Mouse (Mus musculus): ENCODE data around the gene Inhbe. TPM values are rescaled to one million over a fixed set of nuclear protein-coding genes. Genes with fewer than 3 reads are reported as not detected.

The Inhbe gene
- total RNA-seq, 2 experiments from 2014 or later = 0.07 to 0.14 TPM

DNA sequence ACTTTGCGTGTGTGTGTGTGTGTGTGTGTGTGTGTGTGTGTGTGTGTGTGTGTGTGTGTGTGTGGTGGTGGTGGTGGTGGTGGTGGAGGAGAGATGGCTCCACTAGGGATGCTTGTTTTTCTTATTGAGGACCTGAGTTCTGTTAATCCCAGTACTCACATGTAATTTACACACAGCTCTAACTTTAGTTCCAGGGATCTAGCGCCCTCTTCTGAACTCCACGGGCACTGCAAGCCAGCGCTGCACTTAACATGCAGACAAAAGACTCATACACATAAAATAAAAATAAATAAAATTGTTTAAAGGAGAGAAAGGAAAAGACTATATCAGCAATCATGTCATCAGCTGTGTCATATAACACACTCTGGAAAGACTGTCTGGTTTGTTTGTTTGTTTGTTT, 5.3 kb downstream of the Inhbe start:
- no peak for DNase-seq (ENCODE audit: low spot score in 2 of 2)

- no peak for DNase-seq (ENCODE audit: low spot score in 2 of 2)
Measured at GRCm38 (mm10) chr10:127346173-127346572, 8.0 kb downstream of the Inhbe start.

DNA sequence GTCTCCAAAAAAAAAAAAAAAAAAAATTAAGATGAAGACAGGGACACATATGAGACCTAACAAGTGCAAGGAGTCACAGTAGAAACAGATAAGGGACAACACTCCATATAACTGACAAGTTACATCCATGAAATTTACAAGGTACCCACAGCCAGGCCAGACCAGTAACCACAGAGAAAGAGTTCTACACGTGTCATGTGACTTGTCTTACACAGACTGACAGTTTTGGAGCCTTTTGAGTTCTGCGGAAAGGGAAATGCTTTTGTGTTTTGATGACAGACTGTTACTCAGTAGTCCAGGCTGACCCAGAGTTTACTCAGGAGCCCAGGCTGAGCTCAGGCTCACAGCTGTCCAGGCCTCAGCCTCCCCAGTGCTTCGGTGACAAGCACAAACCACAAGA, 11.2 kb downstream of the Inhbe start:
- no peak for DNase-seq (ENCODE audit: low spot score in 2 of 2)

DNA sequence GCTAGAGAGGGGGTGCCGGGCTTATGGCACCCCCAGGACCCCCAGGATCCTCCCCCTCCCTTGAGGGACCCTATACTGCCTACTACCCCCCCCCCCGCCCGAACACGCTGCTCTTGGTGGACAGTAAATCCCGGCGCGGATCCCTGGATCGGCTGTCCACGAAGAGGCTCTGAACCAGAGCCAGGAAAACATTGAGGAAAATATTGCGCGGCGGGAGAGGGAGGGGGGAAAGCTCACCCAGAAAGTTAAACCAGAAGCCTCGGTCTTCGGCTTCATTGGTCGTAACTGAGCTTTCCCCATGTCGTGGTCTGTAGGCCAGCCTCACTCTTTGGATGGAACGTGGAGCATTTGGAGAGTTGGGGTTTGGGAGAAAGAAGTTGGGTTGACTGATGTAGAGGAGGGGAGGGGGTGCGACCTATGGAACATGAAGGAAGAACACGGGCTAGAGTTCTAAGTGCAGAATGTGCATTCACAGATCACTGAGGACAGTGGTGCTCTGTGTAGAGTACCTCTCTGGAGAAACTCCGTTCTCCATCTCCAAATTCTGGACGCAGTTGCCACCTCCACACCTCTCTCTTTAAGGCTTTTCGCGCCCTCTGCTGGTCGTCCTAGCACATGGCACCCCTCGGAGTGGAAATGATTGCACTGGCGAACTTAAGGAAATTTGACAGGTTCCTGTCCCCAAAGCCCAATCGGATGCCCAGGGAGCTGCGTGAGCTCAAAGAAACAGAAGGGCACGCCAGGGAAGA, 12.1 kb downstream of the Inhbe start, which contains the start of gene Gli1:
Gli1 (minus strand) TSS at position 84 of the 749 bp plus-strand sequence.
- peak; percentile 82 for DNase-seq (ENCODE audit: low spot score in 2 of 2)

DNA sequence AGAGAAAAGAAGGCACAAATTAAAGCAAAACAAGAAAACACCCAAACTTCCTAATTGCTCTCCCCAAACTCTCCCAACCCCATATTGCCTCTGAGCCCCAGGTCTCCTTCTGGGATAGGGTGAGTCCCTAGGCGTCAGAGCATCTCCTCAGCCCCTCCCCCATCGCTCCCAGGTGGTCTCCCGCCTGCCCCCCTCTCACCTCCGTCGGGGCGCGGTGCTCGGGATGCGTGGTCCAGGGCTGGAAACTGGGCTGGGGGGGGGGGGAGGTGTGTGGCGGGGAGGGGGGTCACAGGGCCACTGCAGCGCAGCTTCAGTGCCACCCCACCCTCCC, 12.9 kb downstream of the Inhbe start:
- DNase-seq (ENCODE audit: low spot score in 2 of 2) = no peak

DNA sequence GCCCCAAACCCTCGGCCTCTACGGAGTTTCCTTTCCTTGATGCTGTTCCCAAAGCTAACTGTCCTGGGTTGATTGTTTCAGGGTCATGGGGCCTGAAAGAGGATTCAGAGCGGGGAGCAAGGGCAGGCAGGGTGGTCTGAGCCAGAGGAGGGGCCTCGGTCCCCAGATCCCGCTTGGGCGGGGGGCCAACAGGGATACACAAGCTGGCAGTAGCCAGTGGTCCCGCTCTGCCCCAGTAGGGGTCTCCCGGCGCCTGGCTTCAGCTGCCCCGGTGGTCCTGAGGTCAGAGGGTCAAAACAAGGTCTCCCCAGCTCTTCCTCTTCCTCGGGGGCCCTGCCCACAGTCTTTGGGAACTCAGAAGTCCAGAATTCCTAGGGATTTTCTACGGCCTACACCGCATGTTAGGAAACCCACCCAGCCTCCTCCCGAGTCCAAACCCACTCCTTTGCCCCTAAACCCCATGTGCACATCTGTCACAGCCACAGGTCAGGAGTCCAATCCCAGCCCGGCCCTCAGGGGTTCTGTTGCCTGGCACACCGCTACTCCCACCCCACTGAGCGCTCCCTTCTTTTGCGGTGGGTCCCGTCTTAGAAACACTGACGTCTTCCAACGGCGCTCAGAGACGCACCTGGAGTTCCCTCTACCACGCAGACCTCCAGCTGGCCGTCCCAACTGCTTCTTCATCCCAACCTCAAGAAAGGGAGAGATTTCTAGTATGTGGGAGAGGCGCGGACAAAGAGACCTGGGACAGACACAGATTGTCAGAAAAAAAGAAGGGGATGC, 13.4 kb downstream of the Inhbe start:
- DNase-seq (ENCODE audit: low spot score in 2 of 2) = no peak

DNA sequence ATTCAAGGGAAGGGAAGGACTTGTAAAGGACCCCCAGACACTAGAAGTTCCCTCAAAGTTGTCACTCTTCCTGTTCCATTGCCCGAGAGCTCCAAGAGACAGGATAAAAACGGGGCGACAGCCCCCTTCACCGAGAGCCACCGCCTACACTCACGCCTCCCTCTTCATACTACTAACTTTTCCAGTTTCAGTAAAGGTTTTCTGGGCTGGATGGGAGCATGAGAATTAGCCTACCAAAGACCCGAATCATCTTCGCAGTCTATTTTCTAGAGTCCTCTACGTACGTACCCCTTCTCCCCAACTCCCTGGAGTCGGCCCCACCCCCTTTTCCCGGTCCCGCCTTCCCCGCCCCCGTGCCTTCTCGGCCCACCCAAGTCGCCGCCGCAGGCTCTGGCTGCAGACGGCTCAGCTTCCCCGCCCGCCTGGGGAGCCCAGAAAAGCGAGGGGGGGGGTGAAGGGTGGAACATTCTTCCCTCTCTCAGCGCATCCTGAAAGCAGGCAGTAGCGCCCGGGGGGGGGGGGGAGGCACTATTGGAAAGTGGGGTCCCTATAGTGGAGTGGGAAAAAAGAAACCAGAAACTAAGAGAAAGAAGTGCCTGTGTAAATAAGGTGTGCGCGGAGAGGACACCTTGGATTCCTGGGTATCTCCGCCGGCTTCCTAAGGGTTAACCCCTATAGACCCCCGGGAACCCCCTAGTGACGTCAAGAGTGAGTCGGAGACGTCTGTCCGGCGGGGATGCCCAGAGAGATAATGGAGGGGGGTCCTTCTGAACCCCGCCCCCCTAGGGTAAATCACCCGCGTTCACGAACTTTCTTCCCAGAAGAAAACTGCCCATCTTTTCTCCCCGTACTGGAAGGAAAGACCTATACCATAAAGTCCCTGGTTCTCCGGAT, 14.3 kb downstream of the Inhbe start:
- DNase-seq (ENCODE audit: low spot score in 2 of 2) = no peak

GRCm38 (mm10) chr10:127338930-127339682, 15.1 kb downstream of the Inhbe start:
- peak; percentile 90 for DNase-seq (ENCODE audit: low spot score in 2 of 2)

- no peak for DNase-seq (ENCODE audit: low spot score in 2 of 2)
Measured at GRCm38 (mm10) chr10:127337536-127338099, 16.6 kb downstream of the Inhbe start.

GRCm38 (mm10) chr10:127336952-127337351, 17.3 kb downstream of the Inhbe start:
- no peak for DNase-seq (ENCODE audit: low spot score in 2 of 2)

GRCm38 (mm10) chr10:127335271-127335670, 18.9 kb downstream of the Inhbe start:
- no peak for DNase-seq (ENCODE audit: low spot score in 2 of 2)

DNA sequence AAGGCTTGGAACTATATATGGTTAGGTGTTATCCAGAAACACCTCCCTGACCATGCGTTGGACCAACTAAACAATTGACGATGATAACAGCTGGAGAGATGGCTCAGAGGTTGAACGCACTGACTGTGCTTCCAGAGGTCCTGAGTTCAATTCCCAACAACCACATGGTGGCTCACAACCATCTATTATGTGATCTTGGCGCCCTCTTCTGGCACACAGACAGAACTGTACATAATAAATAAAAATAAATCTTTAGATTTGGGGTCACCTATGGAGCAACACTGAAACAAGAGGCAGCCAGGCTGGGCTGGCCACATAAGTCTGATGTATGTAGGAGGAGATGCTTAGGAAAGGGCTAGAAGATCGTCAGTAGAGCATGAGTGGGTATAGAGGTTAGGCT, 21.1 kb downstream of the Inhbe start:
- DNase-seq (ENCODE audit: low spot score in 2 of 2) = no peak

- DNase-seq (ENCODE audit: low spot score in 2 of 2) = no peak
Measured at GRCm38 (mm10) chr10:127332211-127332874, 21.9 kb downstream of the Inhbe start.

DNA sequence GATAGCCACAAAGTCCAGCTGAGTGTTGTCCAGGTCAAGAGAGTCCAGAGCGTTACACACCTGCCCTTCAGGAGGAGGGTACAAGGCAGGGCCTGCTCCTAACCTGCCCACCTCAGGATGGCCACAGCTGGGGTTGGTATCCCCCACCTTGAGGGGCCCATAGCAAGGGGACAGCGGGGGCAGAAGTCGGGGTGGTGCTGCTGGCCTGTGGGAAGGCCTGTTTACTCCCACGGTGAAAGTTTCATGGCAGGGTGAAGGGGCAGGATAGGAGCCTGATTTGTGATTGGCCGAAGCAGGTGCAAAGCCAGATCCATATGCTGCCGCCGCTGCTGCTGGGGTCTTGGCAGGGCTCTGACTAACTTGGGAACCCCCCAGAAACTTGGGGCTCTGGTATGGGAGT, 24.0 kb downstream of the Inhbe start:
- DNase-seq (ENCODE audit: low spot score in 2 of 2) = no peak

DNA sequence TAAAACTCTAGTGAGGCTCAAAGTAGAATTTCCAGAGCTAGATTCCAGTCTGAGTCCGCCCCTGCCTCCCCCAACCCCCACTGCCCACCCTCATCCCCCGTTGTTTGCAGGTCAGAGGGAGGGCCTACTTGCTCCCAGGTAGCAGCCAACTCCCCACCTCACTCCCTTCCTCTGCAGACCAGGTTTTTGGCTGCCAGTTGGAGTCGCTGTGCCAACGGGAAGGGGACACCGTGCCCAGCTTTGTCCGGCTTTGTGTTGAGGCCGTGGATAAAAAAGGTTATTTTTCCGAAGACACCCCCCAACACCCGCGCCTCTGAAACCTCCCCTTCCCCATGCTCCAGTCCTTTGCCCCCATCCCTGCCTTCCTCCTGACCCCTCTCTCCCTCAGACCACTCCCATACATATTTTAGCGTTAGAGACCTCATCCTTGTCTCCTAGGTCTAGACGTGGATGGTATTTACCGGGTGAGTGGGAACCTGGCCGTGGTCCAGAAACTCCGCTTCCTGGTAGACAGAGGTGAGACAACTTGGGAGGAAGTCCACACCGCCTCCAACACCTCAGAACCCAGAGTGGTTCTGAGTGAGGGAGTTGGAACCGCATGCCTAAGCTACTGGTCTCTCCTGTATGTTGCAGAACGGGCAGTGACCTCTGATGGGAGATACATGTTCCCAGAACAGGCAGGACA, 26.6 kb downstream of the Inhbe start:
- no peak for DNase-seq (ENCODE audit: low spot score in 2 of 2)

- no peak for DNase-seq (ENCODE audit: low spot score in 2 of 2)
Measured at GRCm38 (mm10) chr10:127326828-127327227, 27.4 kb downstream of the Inhbe start.

DNA sequence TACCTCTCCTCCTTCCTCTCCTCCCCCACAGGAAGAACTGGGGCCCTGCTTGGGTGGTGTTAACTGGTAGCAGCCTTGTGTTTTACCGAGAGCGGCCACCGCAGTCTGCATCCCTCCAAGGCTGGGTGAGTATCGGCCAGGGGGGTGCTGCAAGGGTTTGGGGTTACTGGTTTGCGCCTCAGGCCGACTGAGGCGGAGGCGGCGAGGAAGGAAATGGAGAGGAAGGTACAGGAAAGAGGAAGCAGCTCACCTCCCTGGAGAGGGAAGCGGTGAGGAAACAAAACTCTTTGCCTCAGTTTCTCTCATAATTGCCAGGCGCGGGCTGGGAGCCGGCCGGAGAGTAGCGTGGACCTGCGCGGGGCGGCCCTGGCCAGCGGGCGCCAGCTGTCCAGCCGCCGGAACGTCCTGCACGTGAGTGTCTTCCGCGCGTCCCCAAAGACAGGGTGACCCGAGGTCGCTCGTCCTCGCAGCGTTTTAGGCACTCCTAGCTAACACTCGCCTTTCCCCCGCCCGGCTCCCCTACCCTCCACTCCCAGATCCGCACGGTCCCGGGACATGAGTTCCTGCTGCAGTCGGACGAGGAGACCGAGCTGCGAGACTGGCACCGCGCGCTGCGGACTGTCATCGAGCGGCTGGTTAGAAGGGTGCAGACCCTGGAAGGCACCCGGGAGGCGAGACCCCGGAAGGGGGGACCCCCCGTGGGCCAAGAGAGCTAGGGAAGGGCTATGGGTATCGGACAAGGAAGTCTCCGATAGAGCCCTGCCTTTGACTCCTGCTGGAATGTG, 28.0 kb downstream of the Inhbe start:
- DNase-seq (ENCODE audit: low spot score in 2 of 2) = no peak

DNA sequence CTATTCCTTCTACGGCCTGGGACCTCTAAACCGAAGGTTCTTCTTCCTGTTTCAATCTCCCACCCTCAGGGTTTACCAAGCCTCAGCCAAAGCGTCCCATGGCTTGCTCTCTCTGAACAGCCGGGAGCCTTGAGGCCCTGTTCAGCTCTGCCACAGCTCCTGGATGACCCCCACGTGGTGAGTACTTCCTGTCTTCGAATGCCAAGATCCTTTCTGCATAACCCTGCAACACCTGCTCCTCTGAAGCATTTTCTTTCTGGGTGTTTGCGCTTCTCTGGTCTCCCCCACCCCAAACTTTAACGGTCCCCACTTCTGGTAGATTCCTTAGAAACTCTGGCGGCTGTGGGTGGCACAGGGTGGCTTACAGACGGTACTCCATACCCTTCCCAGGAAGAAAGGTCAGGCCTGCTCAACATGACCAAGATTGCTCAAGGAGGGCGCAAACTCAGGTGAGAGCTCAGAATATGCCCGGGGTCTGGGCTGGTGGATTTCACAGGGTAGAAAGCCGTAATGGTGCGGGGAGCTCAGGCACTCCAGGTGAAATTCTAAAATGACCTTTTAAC, 28.7 kb downstream of the Inhbe start:
- DNase-seq (ENCODE audit: low spot score in 2 of 2) = no peak

Data from left cerebral cortex, adult 18-20 months (tissue).